Mouse (Mus musculus) heart, postnatal 0 days (tissue): ENCODE measurements around the gene Atat1. TPM values are rescaled to one million over a fixed set of nuclear protein-coding genes. Genes with fewer than 3 reads are reported as not detected.

Experiments used
- ATAC-seq: fragments of 200-750 bp; cut with Nextera tagmentation; 2 replicates; pipeline ENCODE4 v1.8.0; 2017; ENCODE audit warnings: low read depth, moderate number of reproducible peaks, moderate library complexity; ENCODE audit not compliant: insufficient read depth
- DNase-seq: peaks from one replicate; pipeline ENCODE4 v3.0.0-alpha.2; 2016; ENCODE audit warnings: low spot score
- H3K27ac ChIP-seq: fragments of 300-500 bp; sonication (generic); 2 replicates; pipeline ENCODE4 v1.5.1; 2014; ENCODE audit warnings: low read depth, mild to moderate bottlenecking
- H3K27me3 ChIP-seq: fragments of 300-500 bp; sonication (generic); 2 replicates; pipeline ENCODE4 v1.6.1; 2014; ENCODE audit warnings: low read length, mixed read lengths; ENCODE audit not compliant: control insufficient read depth, insufficient read depth
- H3K36me3 ChIP-seq: fragments of 300-500 bp; sonication (generic); replicated peaks from 2 replicates; pipeline ENCODE4 v1.6.1; 2014; ENCODE audit warnings: low read length, mixed read lengths; ENCODE audit not compliant: control insufficient read depth, insufficient read depth
- H3K4me1 ChIP-seq: fragments of 300-500 bp; sonication (generic); 2 replicates; pipeline ENCODE4 v1.6.1; 2014; ENCODE audit warnings: antibody characterized with exemption; ENCODE audit not compliant: control insufficient read depth, insufficient read depth
- H3K4me2 ChIP-seq: fragments of 300-500 bp; sonication (generic); 2 replicates; pipeline ENCODE4 v1.6.1; 2014; ENCODE audit warnings: low read depth, mild to moderate bottlenecking, low read length, moderate library complexity
- H3K4me3 ChIP-seq: fragments of 300-500 bp; sonication (generic); 2 replicates; pipeline ENCODE4 v1.5.1; 2014; ENCODE audit warnings: low read depth, low read length
- H3K9ac ChIP-seq: fragments of 300-500 bp; sonication (generic); replicated peaks from 2 replicates; pipeline ENCODE4 v1.6.1; 2014; ENCODE audit warnings: low read depth, low read length, mixed read lengths
- H3K9me3 ChIP-seq: fragments of 300-500 bp; sonication (generic); replicated peaks from 2 replicates; pipeline ENCODE4 v1.6.1; 2016; ENCODE audit warnings: low read length; ENCODE audit not compliant: control insufficient read depth
- CTCF ChIP-seq: IDR thresholded peaks from 2 replicates; pipeline ENCODE4 v1.5.1; 2016; ENCODE audit warnings: antibody characterized with exemption, control low read depth, low read depth
- EP300 ChIP-seq: IDR thresholded peaks from 2 replicates; pipeline ENCODE4 v1.6.1; 2016; ENCODE audit warnings: antibody characterized with exemption, low read depth
- WGBS: fragments of 180-500 bp; shearing (Covaris S2); extraction: QIAGEN DNeasy Blood & Tissue Kit; methylation state at CpG from one replicate; pipeline ENCODE4 v1.1.7; 2014; 5-methylcytosine and 5-hydroxymethylcytosine counted together
- polyA plus RNA-seq: library from polyadenylated mRNA; unstranded; fragments of >200 nt; fragmentation: Nextera tagmentation; extraction: Ambion mirVana; gene quantifications from 2 replicates; pipeline ENCODE4 v1.2.1, GENCODE M21; 2015
- total RNA-seq: library from RNA; depleted of rRNA; stranded (reverse); fragments of >200 nt; gene quantifications from 2 replicates; pipeline ENCODE4 v1.2.3, GENCODE M21; 2014; ENCODE audit warnings: low replicate concordance

Gene Atat1
- total and polyA plus RNA-seq, 2 experiments from 2014 or later, result 19.1 to 31.0 TPM

- Histone ChIP-seq H3K9ac (peak overlapping the region; percentile 2; the same call in 1 of the 2 replicates), H3K9me3 (no peaks in the 10 kb centered on the region), H3K4me1 (peaks cover 18% of the 10 kb centered on the region; the same call in 1 of the 2 replicates), H3K4me3 (peak overlapping the region; percentile 91), H3K4me2 (peak overlapping the region; percentile 89; the same call in 1 of the 2 replicates), H3K36me3 (peaks cover 28% of the 10 kb centered on the region), H3K27ac (peak overlapping the region; percentile 99), H3K27me3 (no peaks in the 10 kb centered on the region)
- ATAC-seq (no peak), DNase-seq (no peak)
- no peak for TF ChIP-seq CTCF
- TF ChIP-seq EP300, result no peak
- 30% methylated on average over 6 of the region's 6 CpGs for WGBS
Observed at GRCm38 (mm10) chr17:35919864-35920301, 10.0 kb upstream of the Atat1 start.

GRCm38 (mm10) chr17:35919060-35919715 lies 9.3 kb upstream of the Atat1 start:
- Histone ChIP-seq H3K9me3 (no peaks in the 10 kb centered on the region), H3K27ac (peak overlapping the region; percentile 99), H3K4me2 (peak overlapping the region; percentile 89), H3K4me1 (peaks cover 18% of the 10 kb centered on the region; the same call in 1 of the 2 replicates), H3K27me3 (no peaks in the 10 kb centered on the region), H3K9ac (peak overlapping the region; percentile 99), H3K4me3 (peak overlapping the region; percentile 91), H3K36me3 (peaks cover 26% of the 10 kb centered on the region)
- 8% methylated on average over 7 of the region's 7 CpGs for WGBS
- ATAC-seq, result peak; percentile 31
- DNase-seq, result peak; percentile 99
- TF ChIP-seq CTCF, result no peak
- TF ChIP-seq EP300, result no peak

GRCm38 (mm10) chr17:35918276-35919059 lies 8.6 kb upstream of the Atat1 start:
- Histone ChIP-seq H3K27me3 (no peaks in the 10 kb centered on the region), H3K27ac (peak overlapping the region; percentile 99), H3K4me2 (peak overlapping the region; percentile 89), H3K9me3 (no peaks in the 10 kb centered on the region), H3K4me3 (peak overlapping the region; percentile 91), H3K4me1 (peaks cover 18% of the 10 kb centered on the region; the same call in 1 of the 2 replicates), H3K9ac (peak overlapping the region; percentile 99), H3K36me3 (peaks cover 23% of the 10 kb centered on the region)
- TF ChIP-seq CTCF, result no peak
- TF ChIP-seq EP300, result peak; percentile 51; the same call in 1 of the 2 replicates
- DNase-seq, result peak; percentile 76
- under 1% methylated on average over 11 of the region's 11 CpGs for WGBS
- no peak for ATAC-seq

GRCm38 (mm10) chr17:35917463-35918251 lies 7.8 kb upstream of the Atat1 start:
- ATAC-seq (peak; percentile 6; the same call in 1 of the 2 replicates), DNase-seq (peak; percentile 84)
- under 1% methylated on average over 13 of the region's 13 CpGs for WGBS

GRCm38 (mm10) chr17:35917143-35917462 lies 7.2 kb upstream of the Atat1 start:
- Histone ChIP-seq H3K4me2 (peak overlapping the region; percentile 89), H3K4me3 (peak overlapping the region; percentile 91), H3K9me3 (no peaks in the 10 kb centered on the region), H3K27ac (peak overlapping the region; percentile 99), H3K36me3 (peaks cover 31% of the 10 kb centered on the region), H3K27me3 (no peaks in the 10 kb centered on the region), H3K4me1 (peaks cover 18% of the 10 kb centered on the region; the same call in 1 of the 2 replicates), H3K9ac (peak overlapping the region; percentile 99)
- ATAC-seq (no peak), DNase-seq (no peak)
- no peak for TF ChIP-seq CTCF
- TF ChIP-seq EP300, result no peak
- WGBS, result 1% methylated on average over 8 of the region's 8 CpGs

More at GRCm38 (mm10) chr17:35917463-35918251, 7.8 kb upstream of the Atat1 start:
- no peaks in the 10 kb centered on the region for H3K9me3 ChIP-seq
- no peak for TF ChIP-seq CTCF
- no peak; the same call in 1 of the 2 replicates for TF ChIP-seq EP300
- no peaks in the 10 kb centered on the region for H3K27me3 ChIP-seq
- H3K4me1 ChIP-seq, result peaks cover 18% of the 10 kb centered on the region; the same call in 1 of the 2 replicates
- H3K4me3 ChIP-seq, result peak overlapping the region; percentile 91
- H3K27ac ChIP-seq, result peak overlapping the region; percentile 99
- peak overlapping the region; percentile 89 for H3K4me2 ChIP-seq
- H3K36me3 ChIP-seq, result peaks cover 25% of the 10 kb centered on the region
- H3K9ac ChIP-seq, result peak overlapping the region; percentile 99
